Mouse (Mus musculus): ENCODE results near the gene Cfap61.
A peak's percentile ranks its signal among the peaks of the same experiment; 100 is the strongest.

Cfap61 gene

GRCm38 (mm10) chr2:146218161-146218691 is 283.6 kb downstream of the Cfap61 start:
- H3K9me3 ChIP-seq (ENCODE audit: low read length): no peaks in the 10 kb centered on the region
- no peak for TF ChIP-seq POU5F1 (IDR thresholded peaks at IDR 0.05; ENCODE audit: borderline replicate concordance, low read length)
- no peak for TF ChIP-seq NANOG (IDR thresholded peaks at IDR 0.05; ENCODE audit: borderline replicate concordance, low read length)
- no peak for TF ChIP-seq CTCF (conservative IDR thresholded peaks at IDR 0.05; ENCODE audit: low read length)
- H3K4me3 ChIP-seq (replicated peaks; ENCODE audit: low read length): peak overlapping the region; percentile 61

GRCm38 (mm10) chr2:146218881-146219535 is 284.4 kb downstream of the Cfap61 start:
- Histone ChIP-seq H3K27me3 (ENCODE audit: insufficient read depth, low read length) (peaks cover 76% of the 10 kb centered on the region), H3K36me3 (ENCODE audit: insufficient read depth, low read length) (no peaks in the 10 kb centered on the region), H3K4me3 (replicated peaks; ENCODE audit: low read length) (no peak overlapping the region; the same call in 1 of the 2 replicates), H3K9me3 (ENCODE audit: low read length) (no peaks in the 10 kb centered on the region), H3K4me1 (replicated peaks; ENCODE audit: low read depth, low read length) (peaks cover 50% of the 10 kb centered on the region)
- TF ChIP-seq CTCF (conservative IDR thresholded peaks at IDR 0.05; ENCODE audit: low read length) (no peak), NANOG (IDR thresholded peaks at IDR 0.05; ENCODE audit: borderline replicate concordance, low read length) (no peak), POU5F1 (IDR thresholded peaks at IDR 0.05; ENCODE audit: borderline replicate concordance, low read length) (no peak)

More at GRCm38 (mm10) chr2:146218161-146218691, 283.6 kb downstream of the Cfap61 start:
- no peaks in the 10 kb centered on the region for H3K36me3 ChIP-seq (ENCODE audit: insufficient read depth, low read length)
- H3K4me1 ChIP-seq (replicated peaks; ENCODE audit: low read depth, low read length): peaks cover 45% of the 10 kb centered on the region
- H3K27me3 ChIP-seq (ENCODE audit: insufficient read depth, low read length): peaks cover 72% of the 10 kb centered on the region

GRCm38 (mm10) chr2:146219791-146220190 is 285.2 kb downstream of the Cfap61 start:
- Histone ChIP-seq H3K4me1 (replicated peaks; ENCODE audit: low read depth, low read length) (peaks cover 49% of the 10 kb centered on the region), H3K27me3 (ENCODE audit: insufficient read depth, low read length) (peaks cover 81% of the 10 kb centered on the region), H3K9me3 (ENCODE audit: low read length) (no peaks in the 10 kb centered on the region), H3K4me3 (replicated peaks; ENCODE audit: low read length) (no peak overlapping the region), H3K36me3 (ENCODE audit: insufficient read depth, low read length) (no peaks in the 10 kb centered on the region)
- TF ChIP-seq CTCF (conservative IDR thresholded peaks at IDR 0.05; ENCODE audit: low read length): no peak
- no peak for TF ChIP-seq NANOG (IDR thresholded peaks at IDR 0.05; ENCODE audit: borderline replicate concordance, low read length)
- no peak for TF ChIP-seq POU5F1 (IDR thresholded peaks at IDR 0.05; ENCODE audit: borderline replicate concordance, low read length)

GRCm38 (mm10) chr2:146220591-146221075 is 286.0 kb downstream of the Cfap61 start:
- peaks cover 54% of the 10 kb centered on the region for H3K4me1 ChIP-seq (replicated peaks; ENCODE audit: low read depth, low read length)
- TF ChIP-seq POU5F1 (IDR thresholded peaks at IDR 0.05; ENCODE audit: borderline replicate concordance, low read length): no peak
- TF ChIP-seq NANOG (IDR thresholded peaks at IDR 0.05; ENCODE audit: borderline replicate concordance, low read length): no peak
- TF ChIP-seq CTCF (conservative IDR thresholded peaks at IDR 0.05; ENCODE audit: low read length): no peak
- peak overlapping the region; percentile 82 for H3K4me3 ChIP-seq (replicated peaks; ENCODE audit: low read length)
- H3K36me3 ChIP-seq (ENCODE audit: insufficient read depth, low read length): no peaks in the 10 kb centered on the region
- peaks cover 85% of the 10 kb centered on the region for H3K27me3 ChIP-seq (ENCODE audit: insufficient read depth, low read length)
- H3K9me3 ChIP-seq (ENCODE audit: low read length): no peaks in the 10 kb centered on the region

- TF ChIP-seq CTCF (conservative IDR thresholded peaks at IDR 0.05; ENCODE audit: low read length): no peak
- TF ChIP-seq POU5F1 (IDR thresholded peaks at IDR 0.05; ENCODE audit: borderline replicate concordance, low read length): no peak
- TF ChIP-seq NANOG (IDR thresholded peaks at IDR 0.05; ENCODE audit: borderline replicate concordance, low read length): no peak
- peaks cover 86% of the 10 kb centered on the region for H3K27me3 ChIP-seq (ENCODE audit: insufficient read depth, low read length)
- H3K4me3 ChIP-seq (replicated peaks; ENCODE audit: low read length): peak within 1 kb of the TSS; percentile 82
- no peaks in the 10 kb centered on the region for H3K36me3 ChIP-seq (ENCODE audit: insufficient read depth, low read length)
- peaks cover 56% of the 10 kb centered on the region for H3K4me1 ChIP-seq (replicated peaks; ENCODE audit: low read depth, low read length)
- H3K9me3 ChIP-seq (ENCODE audit: low read length): no peaks in the 10 kb centered on the region
Observed at GRCm38 (mm10) chr2:146221076-146221928, 286.7 kb downstream of the Cfap61 start, which contains the start of gene Insm1. TSS of gene Insm1 (plus strand) at chr2:146221921.

GRCm38 (mm10) chr2:146221929-146222278 is 287.3 kb downstream of the Cfap61 start:
- Histone ChIP-seq H3K4me1 (replicated peaks; ENCODE audit: low read depth, low read length) (peaks cover 58% of the 10 kb centered on the region), H3K27me3 (ENCODE audit: insufficient read depth, low read length) (peaks cover 87% of the 10 kb centered on the region), H3K4me3 (replicated peaks; ENCODE audit: low read length) (peak overlapping the region; percentile 82), H3K36me3 (ENCODE audit: insufficient read depth, low read length) (no peaks in the 10 kb centered on the region), H3K9me3 (ENCODE audit: low read length) (no peaks in the 10 kb centered on the region)
- no peak for TF ChIP-seq NANOG (IDR thresholded peaks at IDR 0.05; ENCODE audit: borderline replicate concordance, low read length)
- no peak for TF ChIP-seq CTCF (conservative IDR thresholded peaks at IDR 0.05; ENCODE audit: low read length)
- TF ChIP-seq POU5F1 (IDR thresholded peaks at IDR 0.05; ENCODE audit: borderline replicate concordance, low read length): no peak

- peaks cover 55% of the 10 kb centered on the region for H3K4me1 ChIP-seq (replicated peaks; ENCODE audit: low read depth, low read length)
- H3K4me3 ChIP-seq (replicated peaks; ENCODE audit: low read length): peak overlapping the region; percentile 82
- peaks cover 88% of the 10 kb centered on the region for H3K27me3 ChIP-seq (ENCODE audit: insufficient read depth, low read length)
- H3K36me3 ChIP-seq (ENCODE audit: insufficient read depth, low read length): no peaks in the 10 kb centered on the region
- H3K9me3 ChIP-seq (ENCODE audit: low read length): no peaks in the 10 kb centered on the region
- TF ChIP-seq CTCF (conservative IDR thresholded peaks at IDR 0.05; ENCODE audit: low read length): no peak
- no peak for TF ChIP-seq NANOG (IDR thresholded peaks at IDR 0.05; ENCODE audit: borderline replicate concordance, low read length)
- TF ChIP-seq POU5F1 (IDR thresholded peaks at IDR 0.05; ENCODE audit: borderline replicate concordance, low read length): no peak
Observed at GRCm38 (mm10) chr2:146222279-146223175, 287.9 kb downstream of the Cfap61 start.

All from E14TG2a.4 (cell line).